Mouse (Mus musculus) midbrain, embryonic 14.5 days (tissue): Measurements from ENCODE around the gene Ugt1a8. TPM values are rescaled to one million over a fixed set of nuclear protein-coding genes. Genes with fewer than 3 reads are reported as not detected.

Source experiments
- ATAC-seq: fragments of 200-750 bp; cut with Nextera tagmentation; 2 replicates; pipeline ENCODE4 v1.8.0; 2017; ENCODE audit warnings: moderate number of reproducible peaks, moderate library complexity; ENCODE audit not compliant: low FRiP score, low TSS enrichment
- DNase-seq: peaks from one replicate; pipeline ENCODE4 v3.0.0-alpha.2; 2015
- H3K27ac ChIP-seq: fragments of 300-500 bp; sonication (generic); replicated peaks from 2 replicates; pipeline ENCODE4 v1.5.1; 2014; ENCODE audit warnings: mild to moderate bottlenecking, low read depth, low read length, moderate library complexity
- H3K27me3 ChIP-seq: fragments of 300-500 bp; sonication (generic); 2 replicates; pipeline ENCODE4 v1.6.1; 2014; ENCODE audit warnings: low read length, control low read depth, mixed read lengths; ENCODE audit not compliant: control insufficient read depth, insufficient read depth
- H3K36me3 ChIP-seq: fragments of 300-500 bp; sonication (generic); 2 replicates; pipeline ENCODE4 v1.6.1; 2014; ENCODE audit warnings: low read length, control low read depth; ENCODE audit not compliant: control insufficient read depth, insufficient read depth
- H3K4me1 ChIP-seq: fragments of 300-500 bp; sonication (generic); 2 replicates; pipeline ENCODE4 v1.6.1; 2014; ENCODE audit warnings: mild to moderate bottlenecking, antibody characterized with exemption, low read length, control low read depth; ENCODE audit not compliant: control insufficient read depth, insufficient read depth
- H3K4me2 ChIP-seq: fragments of 300-500 bp; sonication (generic); 2 replicates; pipeline ENCODE4 v1.6.1; 2014; ENCODE audit warnings: mild to moderate bottlenecking, low read length, moderate library complexity
- H3K4me3 ChIP-seq: fragments of 300-500 bp; sonication (generic); replicated peaks from 2 replicates; pipeline ENCODE4 v1.5.1; 2014; ENCODE audit warnings: low read depth, low read length
- H3K9ac ChIP-seq: fragments of 300-500 bp; sonication (generic); replicated peaks from 2 replicates; pipeline ENCODE4 v1.6.1; 2014; ENCODE audit warnings: mild to moderate bottlenecking, low read length, moderate library complexity
- H3K9me3 ChIP-seq: fragments of 300-500 bp; sonication (generic); 2 replicates; pipeline ENCODE4 v1.6.1; 2016; ENCODE audit warnings: low read length, control low read depth, mixed read lengths; ENCODE audit not compliant: control insufficient read depth
- WGBS: fragments of 180-500 bp; shearing (Covaris S2); extraction: QIAGEN DNeasy Blood & Tissue Kit; methylation state at CpG from one replicate; pipeline ENCODE4 v1.1.7; 2014; 5-methylcytosine and 5-hydroxymethylcytosine counted together
- polyA plus RNA-seq: library from polyadenylated mRNA; unstranded; fragments of >200 nt; fragmentation: Nextera tagmentation; extraction: Ambion mirVana; gene quantifications from 2 replicates; pipeline ENCODE4 v1.2.1, GENCODE M21; 2014

Ugt1a8 gene
- polyA plus RNA-seq, 1 experiment from 2014 or later, result not detected

DNA sequence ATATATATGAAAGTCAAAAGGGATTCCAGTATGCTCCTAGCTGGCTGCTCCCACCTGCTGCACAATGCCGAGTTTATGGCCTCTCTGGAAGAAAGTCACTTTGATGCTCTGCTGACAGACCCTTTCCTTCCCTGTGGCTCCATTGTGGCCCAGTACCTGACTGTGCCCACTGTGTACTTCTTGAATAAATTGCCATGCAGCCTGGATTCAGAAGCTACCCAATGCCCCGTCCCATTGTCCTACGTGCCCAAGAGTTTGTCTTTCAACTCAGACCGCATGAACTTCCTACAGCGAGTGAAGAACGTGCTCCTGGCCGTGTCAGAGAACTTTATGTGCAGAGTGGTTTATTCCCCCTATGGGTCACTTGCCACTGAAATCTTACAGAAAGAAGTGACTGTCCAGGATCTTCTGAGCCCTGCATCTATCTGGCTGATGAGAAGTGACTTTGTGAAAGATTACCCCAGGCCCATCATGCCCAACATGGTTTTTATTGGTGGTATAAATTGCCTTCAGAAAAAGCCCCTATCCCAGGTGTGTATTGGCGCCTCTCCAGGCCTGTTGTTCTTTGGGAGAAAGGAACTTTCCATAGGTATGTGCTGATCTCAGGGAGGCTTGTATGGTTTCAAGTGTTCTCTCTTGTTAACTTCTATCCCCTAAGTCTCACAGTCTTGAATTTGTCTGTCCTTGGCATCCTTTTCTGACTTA, 124.9 kb downstream of the Ugt1a8 start:
- no peak overlapping the region for H3K4me2 ChIP-seq
- no peaks in the 10 kb centered on the region for H3K36me3 ChIP-seq
- peak; percentile 2 for DNase-seq
- no peak overlapping the region for H3K4me3 ChIP-seq
- H3K27me3 ChIP-seq, result no peaks in the 10 kb centered on the region
- no peak overlapping the region for H3K27ac ChIP-seq
- peak; percentile 21; the same call in 1 of the 2 replicates for ATAC-seq
- H3K4me1 ChIP-seq, result no peaks in the 10 kb centered on the region
- WGBS, result 60% methylated on average over 8 of the region's 8 CpGs
- no peak overlapping the region for H3K9ac ChIP-seq
- H3K9me3 ChIP-seq, result peaks cover 60% of the 10 kb centered on the region

- WGBS, result 75% methylated on average over 1 of the region's 1 CpGs
- H3K36me3 ChIP-seq, result no peaks in the 10 kb centered on the region
- peaks cover 62% of the 10 kb centered on the region for H3K9me3 ChIP-seq
- no peak overlapping the region for H3K9ac ChIP-seq
- H3K4me3 ChIP-seq, result no peak overlapping the region
- DNase-seq, result peak; percentile 1
- no peak for ATAC-seq
- no peak overlapping the region for H3K27ac ChIP-seq
- H3K4me1 ChIP-seq, result no peaks in the 10 kb centered on the region
- no peaks in the 10 kb centered on the region for H3K27me3 ChIP-seq
- no peak overlapping the region for H3K4me2 ChIP-seq
Measured at GRCm38 (mm10) chr1:88213061-88213460, 125.4 kb downstream of the Ugt1a8 start.

- Histone ChIP-seq H3K4me3 (no peak overlapping the region), H3K9ac (no peak overlapping the region), H3K9me3 (peaks cover 62% of the 10 kb centered on the region), H3K36me3 (no peaks in the 10 kb centered on the region), H3K4me1 (no peaks in the 10 kb centered on the region), H3K4me2 (no peak overlapping the region), H3K27me3 (no peaks in the 10 kb centered on the region), H3K27ac (no peak overlapping the region)
- WGBS, result 83% methylated on average over 2 of the region's 2 CpGs
- ATAC-seq (peak; percentile 15), DNase-seq (peak; percentile 1)
Measured at GRCm38 (mm10) chr1:88213766-88214461, 126.3 kb downstream of the Ugt1a8 start.

DNA sequence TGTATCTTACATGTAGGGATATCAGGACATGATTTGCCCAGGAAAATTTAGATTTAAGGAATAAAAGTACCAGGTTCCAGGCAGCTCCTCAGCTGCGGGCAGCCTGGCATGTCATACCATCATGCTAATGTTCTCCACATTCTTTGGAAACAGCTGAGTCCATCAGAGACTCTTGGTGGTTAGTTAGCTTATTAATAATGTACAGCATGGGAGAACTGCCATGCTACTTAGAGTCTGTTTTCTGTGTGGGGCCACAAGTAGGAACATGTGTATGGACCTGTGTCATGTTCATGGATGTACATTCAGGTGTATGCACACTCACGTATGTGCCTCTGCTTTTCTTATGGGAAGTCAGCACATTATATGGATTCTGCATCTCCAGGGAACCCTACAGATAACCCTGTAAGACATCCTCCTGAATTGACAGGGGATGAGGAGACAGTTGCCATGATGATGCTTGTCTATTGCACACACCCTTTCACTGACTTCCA, 126.9 kb downstream of the Ugt1a8 start:
- Histone ChIP-seq H3K4me1 (no peaks in the 10 kb centered on the region), H3K4me2 (no peak overlapping the region), H3K4me3 (no peak overlapping the region), H3K9ac (no peak overlapping the region), H3K27ac (no peak overlapping the region), H3K36me3 (no peaks in the 10 kb centered on the region), H3K27me3 (no peaks in the 10 kb centered on the region), H3K9me3 (peaks cover 62% of the 10 kb centered on the region)
- 0 out of 2 replicates have a peak, but pooled peaks have one; percentile 7 for ATAC-seq
- DNase-seq, result peak; percentile 0
- WGBS, result 80% methylated on average over 2 of the region's 2 CpGs

- ATAC-seq (no peak), DNase-seq (peak; percentile 7)
- H3K4me2 ChIP-seq, result no peak overlapping the region
- no peak overlapping the region for H3K27ac ChIP-seq
- WGBS, result 70% methylated on average over 10 of the region's 10 CpGs
- no peak overlapping the region for H3K4me3 ChIP-seq
- H3K9me3 ChIP-seq, result peaks cover 62% of the 10 kb centered on the region
- no peak overlapping the region for H3K9ac ChIP-seq
- H3K36me3 ChIP-seq, result no peaks in the 10 kb centered on the region
- no peaks in the 10 kb centered on the region for H3K27me3 ChIP-seq
- no peaks in the 10 kb centered on the region for H3K4me1 ChIP-seq
Measured at GRCm38 (mm10) chr1:88215466-88216380, 128.1 kb downstream of the Ugt1a8 start.

- Histone ChIP-seq H3K27ac (no peak overlapping the region), H3K9me3 (peaks cover 58% of the 10 kb centered on the region), H3K4me3 (no peak overlapping the region), H3K4me2 (no peak overlapping the region), H3K4me1 (no peaks in the 10 kb centered on the region), H3K27me3 (no peaks in the 10 kb centered on the region), H3K9ac (no peak overlapping the region), H3K36me3 (no peaks in the 10 kb centered on the region)
- ATAC-seq (no peak), DNase-seq (no peak)
- 58% methylated on average over 2 of the region's 2 CpGs for whole genome bisulfite sequencing
Measured at GRCm38 (mm10) chr1:88216551-88216950, 128.9 kb downstream of the Ugt1a8 start.

- peak; percentile 1 for DNase-seq
- no peaks in the 10 kb centered on the region for H3K36me3 ChIP-seq
- WGBS, result 60% methylated on average over 2 of the region's 2 CpGs
- ATAC-seq, result no peak
- peaks cover 56% of the 10 kb centered on the region for H3K9me3 ChIP-seq
- H3K9ac ChIP-seq, result no peak overlapping the region
- no peak overlapping the region for H3K27ac ChIP-seq
- no peaks in the 10 kb centered on the region for H3K4me1 ChIP-seq
- H3K4me2 ChIP-seq, result no peak overlapping the region
- H3K27me3 ChIP-seq, result no peaks in the 10 kb centered on the region
- no peak overlapping the region for H3K4me3 ChIP-seq
Measured at GRCm38 (mm10) chr1:88217144-88217543, 129.5 kb downstream of the Ugt1a8 start.

GRCm38 (mm10) chr1:88217576-88217975, 130.0 kb downstream of the Ugt1a8 start:
- Histone ChIP-seq H3K9me3 (peaks cover 54% of the 10 kb centered on the region), H3K27me3 (no peaks in the 10 kb centered on the region), H3K9ac (no peak overlapping the region), H3K36me3 (no peaks in the 10 kb centered on the region), H3K4me2 (no peak overlapping the region), H3K27ac (no peak overlapping the region), H3K4me3 (no peak overlapping the region), H3K4me1 (no peaks in the 10 kb centered on the region)
- no peak for ATAC-seq
- DNase-seq, result peak; percentile 5
- 42% methylated on average over 3 of the region's 3 CpGs for WGBS
